Mouse (Mus musculus): ENCODE measurements around the gene Resp18. TPM values are rescaled to one million over a fixed set of nuclear protein-coding genes. Genes with fewer than 3 reads are reported as not detected.

The Resp18 gene
- polyA plus RNA-seq, 1 experiment from 2014 or later: not detected

DNA sequence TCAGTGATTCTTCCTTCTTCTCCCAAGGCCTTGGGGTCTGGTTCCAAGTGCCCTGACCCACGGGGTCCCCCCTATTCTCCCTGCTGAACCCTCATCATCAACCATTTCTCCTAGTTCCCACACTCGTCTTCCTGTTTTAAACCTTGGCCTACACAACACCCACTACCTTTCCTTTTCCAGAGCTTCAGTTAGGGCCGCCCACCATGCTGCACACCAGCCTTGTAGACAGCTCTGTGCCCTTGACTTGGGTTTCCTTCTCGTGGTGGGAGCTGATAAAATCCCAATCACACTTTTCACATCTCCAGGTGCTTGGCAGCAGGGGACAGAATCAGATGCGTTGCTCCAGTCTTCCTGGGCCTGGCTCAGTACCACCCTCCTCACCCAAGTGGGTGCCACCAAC lies 16.1 kb upstream of the Resp18 start:
- Histone ChIP-seq H3K9me3 (replicated peaks) (no peaks in the 10 kb centered on the region), H3K4me2 (no peak overlapping the region), H3K4me1 (replicated peaks) (no peaks in the 10 kb centered on the region), H3K36me3 (replicated peaks) (no peaks in the 10 kb centered on the region), H3K9ac (no peak overlapping the region), H3K4me3 (replicated peaks) (no peak overlapping the region), H3K27ac (replicated peaks) (no peak overlapping the region), H3K27me3 (no peaks in the 10 kb centered on the region)
- 45% methylated on average over 5 of the region's 5 CpGs for WGBS (ENCODE audit: insufficient replicate concordance)
- ATAC-seq (ENCODE audit: insufficient read depth): no peak

GRCm38 (mm10) chr1:75293331-75293701 lies 15.1 kb upstream of the Resp18 start:
- 65% methylated on average over 5 of the region's 5 CpGs for WGBS (ENCODE audit: insufficient replicate concordance)
- no peaks in the 10 kb centered on the region for H3K9me3 ChIP-seq (replicated peaks)
- H3K36me3 ChIP-seq (replicated peaks): no peaks in the 10 kb centered on the region
- H3K4me1 ChIP-seq (replicated peaks): no peaks in the 10 kb centered on the region
- H3K9ac ChIP-seq: no peak overlapping the region
- no peak for ATAC-seq (ENCODE audit: insufficient read depth)
- H3K4me3 ChIP-seq (replicated peaks): no peak overlapping the region
- H3K4me2 ChIP-seq: no peak overlapping the region
- no peak overlapping the region for H3K27ac ChIP-seq (replicated peaks)
- no peaks in the 10 kb centered on the region for H3K27me3 ChIP-seq

DNA sequence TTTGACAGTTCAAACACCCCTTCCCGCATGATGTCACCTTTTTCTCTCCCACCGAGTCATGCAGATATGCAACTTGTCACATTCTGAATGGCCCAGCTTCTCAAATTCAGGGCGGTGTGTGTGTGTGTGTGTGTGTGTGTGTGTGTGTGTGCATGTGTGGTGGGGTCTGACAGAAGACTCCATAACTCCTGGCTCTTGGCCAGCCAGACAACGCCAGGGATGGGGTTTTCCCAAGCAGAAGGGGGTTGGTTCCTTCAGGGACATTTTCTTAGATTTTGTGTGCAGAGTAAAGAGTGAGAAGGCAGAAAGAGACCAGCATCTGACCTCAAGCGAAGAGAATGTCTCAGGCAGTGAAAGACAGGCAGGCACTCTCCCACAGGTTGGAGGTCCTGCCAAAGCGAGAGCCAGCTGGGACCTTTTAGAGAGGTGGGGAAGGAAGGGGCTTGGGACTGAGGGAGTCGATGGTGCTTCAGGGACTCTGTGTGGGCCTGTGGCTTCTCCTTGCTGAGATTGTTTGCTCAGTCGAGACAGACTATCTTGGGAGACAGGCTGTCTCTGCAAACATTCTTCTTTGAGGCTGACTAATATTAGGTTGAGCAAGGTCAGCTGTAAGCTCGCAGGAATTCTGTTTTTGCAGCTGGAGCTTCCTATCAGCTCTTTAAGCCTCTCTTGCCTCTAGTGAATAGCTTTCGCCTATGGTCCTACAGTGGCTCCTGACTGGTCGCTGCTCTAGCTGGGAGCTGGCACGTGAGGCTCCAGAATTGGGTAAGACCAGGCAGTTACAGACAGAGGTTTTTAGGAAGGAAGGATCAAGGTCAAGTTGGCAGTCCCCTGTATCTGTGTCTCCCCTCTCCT lies 14.5 kb upstream of the Resp18 start:
- H3K9ac ChIP-seq: no peak overlapping the region
- H3K27me3 ChIP-seq: no peaks in the 10 kb centered on the region
- H3K4me1 ChIP-seq (replicated peaks): no peaks in the 10 kb centered on the region
- H3K27ac ChIP-seq (replicated peaks): no peak overlapping the region
- no peak overlapping the region for H3K4me3 ChIP-seq (replicated peaks)
- no peaks in the 10 kb centered on the region for H3K9me3 ChIP-seq (replicated peaks)
- 36% methylated on average over 12 of the region's 12 CpGs for WGBS (ENCODE audit: insufficient replicate concordance)
- no peak overlapping the region for H3K4me2 ChIP-seq
- H3K36me3 ChIP-seq (replicated peaks): no peaks in the 10 kb centered on the region
- ATAC-seq (ENCODE audit: insufficient read depth): no peak

GRCm38 (mm10) chr1:75291321-75291720 lies 13.1 kb upstream of the Resp18 start:
- 72% methylated on average over 8 of the region's 8 CpGs for WGBS (ENCODE audit: insufficient replicate concordance)
- no peaks in the 10 kb centered on the region for H3K36me3 ChIP-seq (replicated peaks)

GRCm38 (mm10) chr1:75290582-75290981 lies 12.4 kb upstream of the Resp18 start:
- ATAC-seq (ENCODE audit: insufficient read depth): no peak

More at GRCm38 (mm10) chr1:75291321-75291720, 13.1 kb upstream of the Resp18 start:
- Histone ChIP-seq H3K4me2 (no peak overlapping the region), H3K27ac (replicated peaks) (no peak overlapping the region), H3K9ac (no peak overlapping the region), H3K27me3 (no peaks in the 10 kb centered on the region), H3K4me1 (replicated peaks) (no peaks in the 10 kb centered on the region), H3K9me3 (replicated peaks) (no peaks in the 10 kb centered on the region), H3K4me3 (replicated peaks) (no peak overlapping the region)
- no peak for ATAC-seq (ENCODE audit: insufficient read depth)

DNA sequence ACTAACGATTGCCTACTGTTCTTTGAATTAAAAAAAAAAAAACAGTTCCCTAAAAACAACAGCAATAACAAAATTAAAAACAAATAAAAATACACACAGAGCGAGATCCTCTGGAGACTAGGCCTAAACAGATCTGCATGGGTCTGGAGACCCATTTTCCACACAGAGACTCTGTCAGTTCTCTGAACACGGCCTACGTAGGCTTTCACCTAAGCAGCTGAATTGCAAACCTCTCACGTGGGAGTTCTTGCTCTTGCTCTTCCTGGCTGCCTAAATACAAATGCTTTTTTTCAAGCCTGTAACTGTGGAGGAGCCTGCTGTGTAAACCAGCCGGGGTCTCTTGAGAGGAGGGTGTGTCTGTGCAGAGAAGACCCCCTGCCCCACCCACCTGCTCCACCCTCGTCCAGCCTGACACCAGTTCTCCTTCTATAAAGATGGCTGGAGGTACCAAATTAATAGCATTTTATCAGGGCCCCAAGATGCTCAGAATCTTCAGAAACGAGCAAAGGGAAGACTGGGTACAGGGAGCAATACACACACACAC lies 11.7 kb upstream of the Resp18 start:
- ATAC-seq (ENCODE audit: insufficient read depth): no peak
- H3K36me3 ChIP-seq (replicated peaks): no peaks in the 10 kb centered on the region
- no peak overlapping the region for H3K4me2 ChIP-seq
- no peaks in the 10 kb centered on the region for H3K4me1 ChIP-seq (replicated peaks)
- H3K27me3 ChIP-seq: no peaks in the 10 kb centered on the region
- no peaks in the 10 kb centered on the region for H3K9me3 ChIP-seq (replicated peaks)
- H3K27ac ChIP-seq (replicated peaks): no peak overlapping the region
- H3K9ac ChIP-seq: no peak overlapping the region
- no peak overlapping the region for H3K4me3 ChIP-seq (replicated peaks)
- WGBS (ENCODE audit: insufficient replicate concordance): 47% methylated on average over 8 of the region's 8 CpGs

More at GRCm38 (mm10) chr1:75290582-75290981, 12.4 kb upstream of the Resp18 start:
- Histone ChIP-seq H3K9me3 (replicated peaks) (no peaks in the 10 kb centered on the region), H3K9ac (no peak overlapping the region), H3K4me1 (replicated peaks) (no peaks in the 10 kb centered on the region), H3K4me3 (replicated peaks) (no peak overlapping the region), H3K27me3 (no peaks in the 10 kb centered on the region), H3K36me3 (replicated peaks) (no peaks in the 10 kb centered on the region), H3K27ac (replicated peaks) (no peak overlapping the region), H3K4me2 (no peak overlapping the region)

DNA sequence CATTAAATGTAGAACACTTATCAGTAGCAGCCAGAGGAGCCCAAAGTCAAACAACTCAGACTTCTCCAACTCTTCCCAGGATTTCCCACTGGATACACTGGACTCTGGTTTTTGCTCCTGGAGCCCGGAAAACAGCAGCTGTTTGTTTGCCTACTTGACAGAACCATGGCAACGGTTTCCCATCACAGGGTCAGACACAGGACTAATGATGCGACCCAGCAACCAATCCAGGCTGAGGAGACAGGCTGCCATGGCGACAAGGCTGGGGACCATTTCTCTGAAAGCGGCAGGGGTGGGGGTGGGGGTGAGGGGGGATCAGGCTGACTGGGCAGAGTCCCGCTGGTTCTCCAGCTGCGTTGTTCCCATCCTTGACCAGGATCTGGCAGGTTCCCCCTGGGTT lies 11.2 kb upstream of the Resp18 start:
- Histone ChIP-seq H3K4me3 (replicated peaks) (no peak overlapping the region), H3K4me1 (replicated peaks) (no peaks in the 10 kb centered on the region), H3K27me3 (no peaks in the 10 kb centered on the region), H3K36me3 (replicated peaks) (no peaks in the 10 kb centered on the region), H3K27ac (replicated peaks) (no peak overlapping the region), H3K9ac (no peak overlapping the region), H3K4me2 (no peak overlapping the region), H3K9me3 (replicated peaks) (no peaks in the 10 kb centered on the region)
- WGBS (ENCODE audit: insufficient replicate concordance): 26% methylated on average over 7 of the region's 7 CpGs
- ATAC-seq (ENCODE audit: insufficient read depth): no peak

GRCm38 (mm10) chr1:75284911-75285310 lies 6.7 kb upstream of the Resp18 start:
- 68% methylated on average over 7 of the region's 7 CpGs for WGBS (ENCODE audit: insufficient replicate concordance)
- no peaks in the 10 kb centered on the region for H3K27me3 ChIP-seq
- H3K9ac ChIP-seq: no peak overlapping the region
- H3K36me3 ChIP-seq (replicated peaks): no peaks in the 10 kb centered on the region
- no peaks in the 10 kb centered on the region for H3K9me3 ChIP-seq (replicated peaks)
- H3K4me3 ChIP-seq (replicated peaks): no peak overlapping the region
- H3K27ac ChIP-seq (replicated peaks): no peak overlapping the region
- no peak overlapping the region for H3K4me2 ChIP-seq
- ATAC-seq (ENCODE audit: insufficient read depth): no peak
- no peaks in the 10 kb centered on the region for H3K4me1 ChIP-seq (replicated peaks)

- peaks cover 11% of the 10 kb centered on the region for H3K27me3 ChIP-seq
- H3K4me3 ChIP-seq (replicated peaks): no peak overlapping the region
- no peak overlapping the region for H3K27ac ChIP-seq (replicated peaks)
- H3K4me1 ChIP-seq (replicated peaks): no peaks in the 10 kb centered on the region
- no peak overlapping the region for H3K9ac ChIP-seq
- WGBS (ENCODE audit: insufficient replicate concordance): 58% methylated on average over 5 of the region's 5 CpGs
- H3K9me3 ChIP-seq (replicated peaks): no peaks in the 10 kb centered on the region
- ATAC-seq (ENCODE audit: insufficient read depth): no peak
- no peak overlapping the region for H3K4me2 ChIP-seq
- no peaks in the 10 kb centered on the region for H3K36me3 ChIP-seq (replicated peaks)
Observed at GRCm38 (mm10) chr1:75283017-75283416, 4.8 kb upstream of the Resp18 start.

DNA sequence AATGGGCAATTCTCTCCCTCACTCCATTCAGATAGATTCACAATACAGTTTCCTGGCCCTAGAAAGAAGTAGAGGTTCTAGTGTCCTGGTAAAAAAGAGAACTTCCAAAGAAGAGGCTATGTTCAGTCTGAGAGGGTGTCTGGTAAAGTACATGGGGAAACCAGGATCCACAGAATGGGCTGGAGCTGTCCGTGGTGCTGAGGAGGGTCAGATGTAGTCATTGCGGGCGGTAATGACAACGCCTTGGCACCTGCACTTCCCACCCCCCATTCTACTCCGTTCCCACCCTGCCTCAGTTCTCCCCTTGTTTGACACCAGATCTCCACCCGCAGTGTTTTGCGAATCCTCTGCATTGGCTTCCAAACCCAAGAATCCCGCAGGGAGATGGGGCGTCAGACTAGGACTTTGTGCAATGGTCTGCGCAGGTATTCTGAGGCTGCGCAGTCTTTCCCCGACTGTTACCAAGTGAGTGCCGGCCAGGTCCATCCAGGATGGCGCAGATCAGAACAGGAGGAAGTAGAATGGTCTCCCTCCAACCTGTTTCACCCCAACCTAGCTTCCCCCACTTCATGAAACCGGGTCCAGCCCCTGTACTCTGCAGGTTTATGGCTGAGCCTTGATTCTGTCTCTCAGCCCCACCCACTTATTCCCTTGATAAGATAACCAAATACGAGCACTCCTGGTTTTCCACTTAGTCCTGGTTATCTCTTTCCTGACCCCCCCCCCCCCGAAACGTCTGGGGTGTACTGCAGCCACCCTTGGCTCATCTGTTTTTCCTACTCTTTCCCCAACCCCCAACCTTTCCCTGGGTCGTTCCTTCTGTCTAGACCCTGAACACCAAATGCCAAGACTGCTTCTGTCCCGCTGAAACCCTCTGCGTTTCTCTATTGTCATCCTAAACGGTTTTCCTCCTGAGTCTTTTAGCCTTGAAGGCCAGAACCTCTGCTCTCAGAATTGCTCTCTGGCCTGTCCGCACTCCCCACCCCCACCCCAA lies 723 bp downstream of the Resp18 start:
- Histone ChIP-seq H3K4me2 (no peak overlapping the region), H3K4me1 (replicated peaks) (no peaks in the 10 kb centered on the region), H3K9ac (no peak overlapping the region), H3K9me3 (replicated peaks) (no peaks in the 10 kb centered on the region), H3K27me3 (peaks cover 36% of the 10 kb centered on the region), H3K36me3 (replicated peaks) (no peaks in the 10 kb centered on the region), H3K4me3 (replicated peaks) (no peak overlapping the region), H3K27ac (replicated peaks) (no peak overlapping the region)
- WGBS (ENCODE audit: insufficient replicate concordance): 6% methylated on average over 23 of the region's 23 CpGs
- ATAC-seq (ENCODE audit: insufficient read depth): no peak
